Mouse (Mus musculus) adrenal gland, adult 2 months (tissue): ENCODE results near the gene Klra3. TPM values are rescaled to one million over a fixed set of nuclear protein-coding genes. Genes with fewer than 3 reads are reported as not detected.
"Not testable (repeated sequence)": the region's sequence is repeated elsewhere in the genome, so short reads cannot be mapped to it uniquely, and the experiment has no call there.

Experiments used
- DNase-seq: peaks from one replicate; pipeline ENCODE4 v3.0.0; 2021
- long read RNA-seq: library from polyadenylated mRNA; stranded (forward); transcript quantifications from one replicate; pipeline ENCODE4 v2.0.0, GENCODE M21; 2021
- polyA plus RNA-seq: library from polyadenylated mRNA; depleted of rRNA; stranded (reverse); fragments of >200 nt; gene quantifications from 2 replicates; pipeline ENCODE4 v1.2.3, GENCODE M21; 2012; rRNA removed
- total RNA-seq, 2 experiments: library from RNA; stranded (reverse); gene quantifications; 2 replicates each; pipeline ENCODE4 v1.2.3; 2021

The Klra3 gene
- total RNA-seq (not detected), polyA plus RNA-seq (not detected in 2 replicates)
- long read RNA-seq = 0 reads

DNA sequence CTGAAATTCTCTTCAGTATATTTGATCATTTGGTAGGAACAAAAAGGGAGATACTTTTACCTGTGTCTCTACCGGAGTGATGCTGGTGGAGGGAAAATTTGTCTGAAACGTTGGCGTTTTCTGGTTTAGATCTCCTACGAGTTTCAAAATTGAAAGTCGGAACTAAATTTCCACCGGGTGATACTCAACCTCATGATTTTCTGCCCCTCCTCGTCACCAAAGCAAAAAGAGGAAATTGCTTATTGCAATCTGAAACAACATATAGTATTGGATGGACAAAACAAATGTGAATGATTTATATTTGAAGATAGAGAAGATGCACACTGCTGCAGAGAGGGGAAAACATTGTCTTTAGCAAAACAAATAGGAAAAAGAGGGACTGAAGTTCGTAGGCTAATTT, at the start of gene Klra3:
Gene Klra3, minus strand, starts transcription at position 164 of the 400 bp plus-strand sequence.
- DNase-seq = no peak

DNA sequence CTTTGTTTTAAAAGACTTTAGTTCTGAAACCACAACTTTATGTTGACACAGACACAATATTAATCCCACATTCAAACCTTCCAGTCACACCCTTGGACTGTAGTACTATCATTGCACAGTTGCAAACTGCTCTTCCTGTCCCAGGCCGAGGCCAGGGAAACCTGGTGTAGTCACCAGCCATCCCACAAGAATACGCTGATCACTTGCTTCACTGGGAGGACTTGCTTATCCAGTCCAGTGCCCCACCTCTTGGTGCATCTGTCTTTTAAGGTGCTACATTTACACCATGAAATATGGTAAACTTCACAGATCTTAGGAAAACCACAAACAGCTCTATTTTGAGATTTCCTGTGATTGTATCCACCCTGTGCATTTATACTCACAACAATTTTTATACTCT, 49.4 kb upstream of the Klra3 start, which contains the start of gene Klra1:
Gene Klra1, minus strand, starts transcription at position 125 of the 400 bp plus-strand sequence.
- DNase-seq = no peak

DNA sequence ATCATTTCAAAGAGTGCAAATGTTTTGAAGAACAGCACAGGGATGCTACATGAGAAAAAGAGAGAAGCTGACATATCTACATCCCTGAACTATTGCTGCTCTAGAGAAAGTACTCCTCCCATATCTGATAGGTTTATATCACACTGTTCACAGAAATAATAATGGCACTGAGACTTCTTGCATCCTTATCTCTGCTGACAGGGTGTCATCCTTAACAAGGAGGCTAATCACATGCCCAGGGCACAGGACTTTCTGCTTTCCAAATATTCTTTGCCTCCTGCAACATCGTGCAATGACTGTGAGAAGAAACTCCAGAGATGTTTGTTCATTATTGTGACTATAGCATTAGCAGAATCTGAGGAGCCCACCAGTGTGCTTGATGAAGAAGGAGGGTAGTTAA, 48.4 kb upstream of the Klra3 start:
- DNase-seq = no peak

DNA sequence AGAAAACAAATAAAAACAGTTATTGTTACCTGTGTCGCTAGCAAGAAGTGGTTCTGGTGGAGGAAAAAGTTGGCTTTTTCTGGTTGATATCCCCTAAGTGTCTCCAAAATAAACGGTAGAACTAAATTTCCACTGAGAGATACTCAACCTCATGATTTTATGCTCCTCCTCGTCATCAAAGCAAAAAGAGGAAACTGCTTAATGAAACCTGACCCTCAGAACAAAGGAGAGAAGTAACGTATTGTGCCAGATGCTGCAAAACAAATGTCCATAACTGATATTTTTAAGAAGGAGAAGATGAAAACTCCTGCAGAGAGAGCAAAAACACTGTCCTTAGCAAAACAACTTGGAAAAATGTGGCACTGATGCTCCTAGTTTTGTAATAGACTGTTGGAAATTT, 45.0 kb upstream of the Klra3 start:
- no peak for DNase-seq

DNA sequence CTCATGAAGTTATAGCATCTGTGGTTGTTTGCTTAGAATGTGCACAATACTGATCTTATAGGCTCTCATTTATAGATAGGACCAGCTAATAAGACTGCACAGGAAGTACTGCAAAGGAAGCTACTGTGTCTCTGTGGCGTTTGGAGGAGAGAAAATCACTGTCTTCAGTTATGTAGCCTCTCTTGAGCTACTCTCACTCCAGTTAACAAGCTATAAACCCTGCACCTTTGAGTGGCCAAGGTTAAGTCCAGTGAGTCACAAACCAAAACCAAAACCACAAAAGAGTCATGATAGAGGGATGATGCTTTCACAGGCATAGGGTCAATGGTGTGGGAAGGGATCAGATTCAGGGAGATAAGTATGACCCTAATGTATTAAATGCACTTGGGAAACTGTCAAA, 8.0 kb upstream of the Klra3 start:
- DNase-seq = not testable (repeated sequence)

DNA sequence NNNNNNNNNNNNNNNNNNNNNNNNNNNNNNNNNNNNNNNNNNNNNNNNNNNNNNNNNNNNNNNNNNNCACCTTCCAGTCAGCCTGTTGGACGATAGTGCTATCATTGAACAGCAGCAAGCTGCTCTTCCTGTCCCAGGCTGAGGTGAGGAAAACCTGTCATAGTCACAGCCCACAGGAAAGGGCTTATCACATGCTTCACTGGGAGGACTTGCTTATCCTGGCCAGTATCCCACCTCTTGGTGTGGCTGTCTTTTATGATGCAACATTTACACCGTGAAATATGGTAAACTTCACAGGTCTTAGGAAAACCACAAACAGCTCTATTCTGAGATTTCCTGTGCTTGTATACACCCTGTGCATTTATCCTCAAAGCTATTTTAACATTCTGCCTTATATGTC, 4.6 kb upstream of the Klra3 start:
- DNase-seq = not testable (repeated sequence)

DNA sequence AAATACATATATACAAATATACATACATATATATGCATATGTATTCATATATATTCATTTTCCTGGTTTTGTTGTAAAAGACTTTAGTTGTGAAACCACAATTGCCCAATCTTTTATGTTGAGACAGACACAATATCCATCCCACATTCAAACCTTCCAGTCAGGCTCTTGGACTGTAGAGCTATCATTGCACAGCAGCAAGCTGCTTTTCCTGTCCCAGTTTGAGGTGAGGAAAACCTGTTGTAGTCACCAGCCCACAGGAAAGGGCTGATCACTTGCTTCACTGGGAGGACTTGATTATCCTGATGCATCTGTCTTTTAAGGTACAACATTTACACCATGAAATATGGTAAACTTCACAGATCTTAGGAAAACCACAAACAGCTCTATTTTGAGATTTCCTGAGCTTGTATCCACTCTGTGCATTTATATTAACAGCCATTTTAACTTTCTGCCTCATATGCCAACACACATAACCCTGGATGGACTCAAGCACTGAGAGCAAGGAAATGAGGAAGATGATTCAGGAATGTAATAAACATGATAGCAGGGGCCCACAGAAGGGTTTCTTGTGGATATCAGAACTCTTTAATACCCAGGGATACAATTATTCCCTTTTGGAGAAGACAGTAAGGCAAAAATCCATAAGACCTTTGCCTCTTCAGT, 49.3 kb downstream of the Klra3 start:
- DNase-seq = no peak

DNA sequence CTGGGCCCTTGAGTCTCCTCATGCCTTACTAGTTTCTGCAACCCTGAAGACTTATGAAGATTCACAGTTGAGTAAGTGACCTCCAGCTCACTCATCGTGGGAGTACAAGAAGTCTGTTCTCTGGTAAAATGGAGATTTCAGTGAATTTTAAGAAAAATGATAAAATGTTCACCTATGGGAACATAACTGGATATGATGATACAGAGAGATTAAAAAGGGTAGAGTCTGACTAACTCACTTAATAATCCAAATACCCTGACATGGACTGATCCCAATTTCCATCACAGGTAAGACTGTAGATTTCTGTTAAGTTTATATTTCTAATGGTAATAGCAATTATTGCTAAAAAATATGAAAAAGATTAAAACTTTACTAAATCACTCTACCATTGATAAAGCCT, 55.5 kb downstream of the Klra3 start, which contains the start of gene Klra10:
Gene Klra10, minus strand, starts transcription at position 101 of the 400 bp plus-strand sequence.
- DNase-seq = not testable (repeated sequence)

Other genes with a start within 250 kb of the Klra3 start
- gene Klra8, start 207.7 kb downstream of the Klra3 start, total RNA-seq = under 1 TPM in 1 of 2 experiments, not detected in 1; 0.24 TPM
- gene Klra8, start 207.7 kb downstream of the Klra3 start, polyA plus RNA-seq = not detected in 2 replicates
- not detected for gene Klra9, start 144.5 kb downstream of the Klra3 start, total RNA-seq
- not detected in 2 replicates for gene Klra9, start 144.5 kb downstream of the Klra3 start, polyA plus RNA-seq
- gene Klra7, start 104.3 kb downstream of the Klra3 start, total RNA-seq = not detected
- not detected in 2 replicates for gene Klra7, start 104.3 kb downstream of the Klra3 start, polyA plus RNA-seq
- gene Klra10, start 55.6 kb downstream of the Klra3 start, total RNA-seq = not detected
- gene Klra10, start 55.6 kb downstream of the Klra3 start, polyA plus RNA-seq = not detected in 2 replicates
- not detected for gene Klra1, start 49.3 kb upstream of the Klra3 start, total RNA-seq
- gene Klra1, start 49.3 kb upstream of the Klra3 start, polyA plus RNA-seq = not detected in 2 replicates